Mouse (Mus musculus) central nervous system, embryonic 18 days (tissue): ENCODE measurements around the gene Senp6. TPM values are rescaled to one million over a fixed set of nuclear protein-coding genes. Genes with fewer than 3 reads are reported as not detected.

ENCODE experiments used
- polyA plus RNA-seq: library from polyadenylated mRNA; depleted of rRNA; stranded (reverse); fragments of >200 nt; gene quantifications from 2 replicates; pipeline ENCODE4 v1.2.3, GENCODE M21; 2012; rRNA removed

Senp6 gene
- polyA plus RNA-seq, result 47.4 and 48.8 TPM in 2 replicates

DNA sequence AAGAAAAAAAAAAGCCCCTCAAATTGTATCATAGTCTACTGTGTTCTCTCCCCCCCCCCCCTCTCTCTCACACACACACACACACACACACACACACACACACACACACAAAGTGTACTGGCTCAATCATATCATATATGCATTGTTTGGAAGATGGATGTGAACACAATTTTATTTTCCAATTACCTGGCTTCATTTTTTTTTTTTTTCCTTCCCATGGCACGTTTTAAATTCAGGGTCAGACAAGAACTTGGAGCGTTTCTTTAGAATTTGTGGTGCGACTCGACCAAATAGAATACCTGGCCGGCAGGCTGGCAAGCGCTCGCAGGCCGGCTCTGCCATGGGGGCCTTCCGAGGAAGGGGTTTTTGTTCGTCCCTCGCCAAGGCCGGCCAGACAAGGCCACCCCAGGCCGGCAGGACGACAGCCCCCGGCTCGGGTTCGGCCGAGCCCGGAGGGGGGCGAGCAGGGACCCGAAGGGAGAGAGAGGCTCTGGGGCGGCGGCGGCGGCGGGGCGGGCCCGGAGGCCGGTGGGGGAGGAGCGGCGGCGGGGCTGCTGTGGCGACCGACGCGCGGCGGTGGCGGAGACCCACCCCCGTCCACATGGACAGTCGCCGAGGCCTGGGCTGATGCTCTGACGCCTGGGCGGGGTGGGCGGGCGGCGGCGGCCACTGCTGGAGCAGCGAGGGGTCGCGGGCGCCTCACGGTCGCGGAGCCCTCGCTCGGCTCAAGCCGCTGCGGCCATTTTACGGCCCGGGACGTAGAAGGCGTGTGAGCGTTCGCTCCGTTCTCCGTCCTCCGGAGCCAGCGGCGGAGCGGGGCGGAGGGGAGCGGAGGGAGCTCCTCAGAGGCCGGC, at the start of gene Senp6:
Gene Senp6, plus strand, starts transcription at position 537 of the 854 bp plus-strand sequence.

DNA sequence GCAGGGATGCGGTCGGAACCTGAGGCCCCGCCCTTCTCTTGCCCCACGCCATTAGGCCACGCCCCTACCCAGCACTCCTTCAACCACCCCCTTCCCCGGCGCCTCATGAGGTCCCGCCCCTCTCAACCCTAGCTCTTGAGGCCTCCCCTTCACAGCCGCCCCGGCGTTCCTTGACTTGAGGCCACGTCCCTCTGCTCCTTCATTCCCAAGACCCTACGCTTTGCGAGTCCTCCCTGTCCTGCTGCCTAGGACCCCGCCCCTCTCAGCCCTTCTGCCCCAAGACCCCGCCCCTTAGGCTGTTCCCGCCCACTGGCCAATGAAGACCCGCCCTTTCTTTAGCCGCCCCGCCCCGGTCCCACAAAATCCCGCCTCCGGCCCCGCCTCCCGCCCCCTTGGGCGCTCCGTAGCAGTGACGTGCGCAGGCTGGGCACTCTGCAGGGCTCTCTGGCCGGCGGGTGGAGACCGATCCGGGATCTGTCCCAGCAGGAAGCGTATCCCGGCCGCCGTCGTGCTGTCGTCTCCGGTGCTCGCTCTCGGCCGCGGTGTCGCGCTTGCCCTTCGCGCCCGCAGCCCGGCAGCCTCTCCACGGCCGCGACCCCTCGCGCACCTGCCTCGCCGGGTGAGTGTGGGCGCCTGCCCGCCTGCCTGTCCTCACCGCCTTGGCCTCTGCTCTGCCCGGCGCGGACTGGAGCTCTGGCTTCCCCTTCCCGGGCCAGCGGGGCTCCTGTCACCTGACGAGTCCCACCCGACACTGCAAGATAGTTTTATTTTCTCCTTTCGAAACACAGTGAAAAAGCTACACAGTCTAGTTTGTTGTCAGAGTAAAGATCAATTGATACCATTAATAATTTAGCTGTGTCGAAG, 98.1 kb downstream of the Senp6 start, which contains the start of gene Myo6:
Gene Myo6, plus strand, starts transcription at position 421 of the 864 bp plus-strand sequence.

Other genes with a start within 250 kb of the Senp6 start
- gene Filip1, start 54.1 kb upstream of the Senp6 start, polyA plus RNA-seq, result 2.8 and 3.4 TPM in 2 replicates
- 16.7 TPM in 2 replicates for gene Myo6, start 98.1 kb downstream of the Senp6 start, polyA plus RNA-seq